Mouse (Mus musculus) limb, embryonic 14.5 days (tissue): ENCODE results near the gene Parp11. TPM values are rescaled to one million over a fixed set of nuclear protein-coding genes. Genes with fewer than 3 reads are reported as not detected.
A peak's percentile ranks its signal among the peaks of the same experiment; 100 is the strongest.

Source experiments
- ATAC-seq: fragments of 200-750 bp; cut with Nextera tagmentation; 2 replicates; pipeline ENCODE4 v1.8.0; 2017; ENCODE audit warnings: low read depth, moderate number of reproducible peaks, moderate TSS enrichment; ENCODE audit not compliant: low FRiP score
- DNase-seq: peaks from one replicate; pipeline ENCODE4 v3.0.0-alpha.2; 2015; ENCODE audit warnings: low spot score
- H3K27ac ChIP-seq: fragments of 300-500 bp; sonication (generic); replicated peaks from 2 replicates; pipeline ENCODE4 v1.5.1; 2014; ENCODE audit warnings: low read depth, mild to moderate bottlenecking, low read length, moderate library complexity, mixed read lengths
- H3K27me3 ChIP-seq: fragments of 300-500 bp; sonication (generic); 2 replicates; pipeline ENCODE4 v1.6.1; 2014; ENCODE audit warnings: low read length, mixed read lengths; ENCODE audit not compliant: control insufficient read depth, insufficient read depth
- H3K36me3 ChIP-seq: fragments of 300-500 bp; sonication (generic); 2 replicates; pipeline ENCODE4 v1.6.1; 2014; ENCODE audit warnings: mild to moderate bottlenecking, low read length, moderate library complexity, mixed read lengths; ENCODE audit not compliant: control insufficient read depth, insufficient read depth
- H3K4me1 ChIP-seq: fragments of 300-500 bp; sonication (generic); 2 replicates; pipeline ENCODE4 v1.6.1; 2014; ENCODE audit warnings: antibody characterized with exemption, low read length, mixed read lengths; ENCODE audit not compliant: control insufficient read depth, insufficient read depth
- H3K4me2 ChIP-seq: fragments of 300-500 bp; sonication (generic); replicated peaks from 2 replicates; pipeline ENCODE4 v1.6.1; 2014; ENCODE audit warnings: low read depth, mild to moderate bottlenecking, low read length, moderate library complexity; ENCODE audit not compliant: severe bottlenecking
- H3K4me3 ChIP-seq: fragments of 300-500 bp; sonication (generic); replicated peaks from 2 replicates; pipeline ENCODE4 v1.5.1; 2014; ENCODE audit warnings: low read length
- H3K9ac ChIP-seq: fragments of 300-500 bp; sonication (generic); 2 replicates; pipeline ENCODE4 v1.6.1; 2014; ENCODE audit warnings: mild to moderate bottlenecking, low read depth, low read length, moderate library complexity; ENCODE audit not compliant: severe bottlenecking
- H3K9me3 ChIP-seq: fragments of 300-500 bp; sonication (generic); 2 replicates; pipeline ENCODE4 v1.6.1; 2016; ENCODE audit warnings: low read length; ENCODE audit not compliant: control insufficient read depth
- POLR2A ChIP-seq: fragments of 200-500 bp; IDR thresholded peaks from 2 replicates; pipeline ENCODE4 v1.8.0; 2012; ENCODE audit warnings: inconsistent platforms, mild to moderate bottlenecking, moderate library complexity, borderline replicate concordance; ENCODE audit not compliant: insufficient read depth, insufficient read length; ENCODE audit errors: extremely low read depth
- WGBS: fragments of 180-500 bp; shearing (Covaris S2); extraction: QIAGEN DNeasy Blood & Tissue Kit; methylation state at CpG from one replicate; pipeline ENCODE4 v1.1.7; 2014; 5-methylcytosine and 5-hydroxymethylcytosine counted together
- polyA plus RNA-seq, 2 experiments: library from polyadenylated mRNA; depleted of rRNA in 1 of 2; stranded (reverse) in 1 of 2; unstranded in 1 of 2; fragments of >200 nt; fragmentation: Nextera tagmentation in 1 of 2; extraction: Ambion mirVana in 1 of 2; gene quantifications; 2 replicates each; pipeline versions ENCODE4 v1.2.1 to v1.2.3; 2012 to 2014

Parp11 gene
- polyA plus RNA-seq, 2 experiments: 25.4 to 27.8 TPM

DNA sequence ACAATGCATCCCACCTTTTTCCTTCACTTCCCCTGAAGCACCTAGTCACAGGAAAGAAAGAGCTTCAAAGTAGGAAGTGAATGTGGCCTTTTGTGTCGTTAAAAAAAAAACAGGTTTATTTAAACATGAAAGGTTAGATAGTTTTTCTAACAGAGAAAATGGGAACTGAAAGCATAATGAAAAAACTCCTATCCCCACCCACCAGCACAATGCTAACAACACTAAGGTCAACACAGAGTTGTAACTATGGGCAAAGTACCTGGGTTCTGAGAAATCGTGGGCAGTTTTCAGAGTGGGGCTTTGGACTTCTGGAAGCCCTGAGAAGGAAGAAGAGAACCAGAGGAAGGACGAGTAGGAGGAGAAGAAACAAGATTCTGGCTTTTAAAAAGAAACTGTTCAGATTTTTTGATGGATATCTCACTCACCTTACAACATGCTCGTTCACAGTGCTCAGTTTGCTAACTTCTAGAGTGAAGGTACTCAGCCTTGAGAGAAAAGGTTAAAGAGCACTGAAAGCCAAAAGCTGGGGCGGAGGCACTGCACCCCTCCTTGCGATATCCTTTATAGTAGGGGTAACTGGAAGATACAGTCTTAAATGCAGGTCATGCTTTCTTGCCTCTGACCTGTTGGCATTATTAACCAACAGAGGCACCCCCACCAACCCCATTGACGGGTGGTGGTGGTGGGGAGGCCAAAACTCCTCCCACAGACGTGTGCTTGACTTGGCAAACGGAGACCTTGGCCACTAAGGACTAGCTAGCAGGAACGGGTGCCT lies 1.2 kb downstream of the Parp11 start:
- Histone ChIP-seq H3K9ac (no peak overlapping the region), H3K9me3 (no peaks in the 10 kb centered on the region), H3K27ac (no peak overlapping the region), H3K4me3 (no peak overlapping the region), H3K36me3 (no peaks in the 10 kb centered on the region), H3K4me1 (no peaks in the 10 kb centered on the region), H3K27me3 (0 out of 2 replicates have a peak, but pooled peaks cover 4% of the 10 kb centered on the region), H3K4me2 (no peak overlapping the region)
- WGBS: 63% methylated on average over 10 of the region's 10 CpGs
- ATAC-seq (no peak), DNase-seq (no peak)
- TF ChIP-seq POLR2A: no peak

- Histone ChIP-seq H3K36me3 (no peaks in the 10 kb centered on the region), H3K4me3 (no peak overlapping the region), H3K27ac (no peak overlapping the region), H3K4me2 (no peak overlapping the region), H3K9me3 (no peaks in the 10 kb centered on the region), H3K4me1 (no peaks in the 10 kb centered on the region), H3K27me3 (0 out of 2 replicates have a peak, but pooled peaks cover 4% of the 10 kb centered on the region), H3K9ac (no peak overlapping the region)
- no peak for TF ChIP-seq POLR2A
- WGBS: 68% methylated on average over 2 of the region's 2 CpGs
- no peak for DNase-seq
- ATAC-seq: no peak
These were observed 2.2 kb downstream of the Parp11 start for GRCm38 (mm10) chr6:127448869-127449268.

- Histone ChIP-seq H3K4me3 (no peak overlapping the region), H3K36me3 (no peaks in the 10 kb centered on the region), H3K27ac (no peak overlapping the region), H3K4me2 (no peak overlapping the region), H3K4me1 (no peaks in the 10 kb centered on the region), H3K27me3 (0 out of 2 replicates have a peak, but pooled peaks cover 4% of the 10 kb centered on the region), H3K9me3 (no peaks in the 10 kb centered on the region), H3K9ac (no peak overlapping the region)
- DNase-seq: no peak
- TF ChIP-seq POLR2A: no peak
- ATAC-seq: no peak
- 37% methylated on average over 10 of the region's 10 CpGs for WGBS
These were observed 3.1 kb downstream of the Parp11 start for GRCm38 (mm10) chr6:127449531-127450422.

DNA sequence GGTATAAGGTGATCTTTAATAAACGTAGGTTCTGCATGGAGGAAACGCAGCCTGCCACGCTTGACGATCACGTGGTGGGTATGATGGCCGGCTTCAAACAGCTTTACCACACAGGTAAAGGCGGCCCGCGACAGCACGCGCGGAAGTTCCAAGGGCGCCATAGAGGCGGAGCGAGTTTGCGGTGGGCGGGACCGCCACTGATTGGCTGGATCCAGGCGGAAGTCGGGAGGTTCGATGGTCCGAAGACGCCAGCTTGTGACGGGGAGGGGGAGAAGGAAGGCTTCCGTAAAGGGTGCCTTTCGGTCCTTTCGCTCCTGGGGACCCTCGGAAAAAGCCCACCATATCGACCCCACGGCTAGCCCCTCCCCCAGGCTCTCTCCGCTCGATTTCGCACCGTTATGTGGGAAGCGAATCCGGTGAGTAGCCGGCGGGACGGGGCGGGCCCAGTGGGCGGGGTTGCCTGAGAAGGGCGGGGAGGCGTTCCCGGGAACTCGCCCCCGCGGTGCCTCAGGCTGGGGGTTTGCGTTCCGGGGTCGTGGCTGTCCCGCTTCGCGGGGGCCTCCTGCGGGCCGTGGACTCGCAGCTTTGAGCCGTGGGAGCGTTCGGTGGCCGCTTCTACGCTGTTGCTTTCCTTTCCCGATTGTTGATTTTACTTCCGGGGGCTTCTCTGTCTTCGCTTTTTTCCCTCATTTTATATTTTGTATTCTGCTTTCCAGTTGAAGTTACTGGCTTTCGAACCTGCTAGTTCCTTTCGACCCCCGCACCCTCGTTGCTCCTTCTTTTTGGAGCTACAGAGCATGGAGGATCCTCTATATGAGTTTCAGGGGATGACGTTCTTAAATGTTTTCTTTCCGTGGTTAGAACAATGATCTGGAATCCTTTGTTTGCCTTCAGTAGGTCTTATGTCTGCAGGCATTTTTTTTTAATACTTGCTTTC lies 7.0 kb downstream of the Parp11 start:
- peak; percentile 93 for DNase-seq
- Histone ChIP-seq H3K36me3 (no peaks in the 10 kb centered on the region), H3K4me1 (no peaks in the 10 kb centered on the region), H3K27me3 (0 out of 2 replicates have a peak, but pooled peaks cover 4% of the 10 kb centered on the region), H3K9ac (peak overlapping the region; percentile 72), H3K4me3 (peak overlapping the region; percentile 57), H3K27ac (peak overlapping the region; percentile 90), H3K4me2 (peak overlapping the region; percentile 43), H3K9me3 (no peaks in the 10 kb centered on the region)
- peak; percentile 72; the same call in 1 of the 2 replicates for TF ChIP-seq POLR2A
- under 1% methylated on average over 58 of the region's 70 CpGs for WGBS
- peak; percentile 98 for ATAC-seq

GRCm38 (mm10) chr6:127454344-127454707 lies 7.7 kb downstream of the Parp11 start:
- H3K36me3 ChIP-seq: no peaks in the 10 kb centered on the region
- H3K4me1 ChIP-seq: no peaks in the 10 kb centered on the region
- DNase-seq: no peak
- no peaks in the 10 kb centered on the region for H3K9me3 ChIP-seq
- WGBS: 45% methylated on average over 10 of the region's 10 CpGs
- TF ChIP-seq POLR2A: no peak
- H3K27ac ChIP-seq: peak overlapping the region; percentile 90; the same call in 1 of the 2 replicates
- H3K27me3 ChIP-seq: 0 out of 2 replicates have a peak, but pooled peaks cover 2% of the 10 kb centered on the region
- peak overlapping the region; percentile 72 for H3K9ac ChIP-seq
- peak overlapping the region; percentile 43 for H3K4me2 ChIP-seq
- no peak for ATAC-seq
- peak overlapping the region; percentile 57 for H3K4me3 ChIP-seq
